Mouse (Mus musculus) heart, postnatal 0 days (tissue): ENCODE results near the gene Caskin2. TPM values are rescaled to one million over a fixed set of nuclear protein-coding genes. Genes with fewer than 3 reads are reported as not detected.

Experiments used
- ATAC-seq: fragments of 200-750 bp; cut with Nextera tagmentation; 2 replicates; pipeline ENCODE4 v1.8.0; 2017; ENCODE audit warnings: low read depth, moderate number of reproducible peaks, moderate library complexity; ENCODE audit not compliant: insufficient read depth
- DNase-seq: peaks from one replicate; pipeline ENCODE4 v3.0.0-alpha.2; 2016; ENCODE audit warnings: low spot score
- H3K27ac ChIP-seq: fragments of 300-500 bp; sonication (generic); 2 replicates; pipeline ENCODE4 v1.5.1; 2014; ENCODE audit warnings: low read depth, mild to moderate bottlenecking
- H3K27me3 ChIP-seq: fragments of 300-500 bp; sonication (generic); 2 replicates; pipeline ENCODE4 v1.6.1; 2014; ENCODE audit warnings: low read length, mixed read lengths; ENCODE audit not compliant: control insufficient read depth, insufficient read depth
- H3K36me3 ChIP-seq: fragments of 300-500 bp; sonication (generic); replicated peaks from 2 replicates; pipeline ENCODE4 v1.6.1; 2014; ENCODE audit warnings: low read length, mixed read lengths; ENCODE audit not compliant: control insufficient read depth, insufficient read depth
- H3K4me1 ChIP-seq: fragments of 300-500 bp; sonication (generic); 2 replicates; pipeline ENCODE4 v1.6.1; 2014; ENCODE audit warnings: antibody characterized with exemption; ENCODE audit not compliant: control insufficient read depth, insufficient read depth
- H3K4me2 ChIP-seq: fragments of 300-500 bp; sonication (generic); 2 replicates; pipeline ENCODE4 v1.6.1; 2014; ENCODE audit warnings: low read depth, mild to moderate bottlenecking, low read length, moderate library complexity
- H3K4me3 ChIP-seq: fragments of 300-500 bp; sonication (generic); 2 replicates; pipeline ENCODE4 v1.5.1; 2014; ENCODE audit warnings: low read depth, low read length
- H3K9ac ChIP-seq: fragments of 300-500 bp; sonication (generic); replicated peaks from 2 replicates; pipeline ENCODE4 v1.6.1; 2014; ENCODE audit warnings: low read depth, low read length, mixed read lengths
- H3K9me3 ChIP-seq: fragments of 300-500 bp; sonication (generic); replicated peaks from 2 replicates; pipeline ENCODE4 v1.6.1; 2016; ENCODE audit warnings: low read length; ENCODE audit not compliant: control insufficient read depth
- CTCF ChIP-seq: IDR thresholded peaks from 2 replicates; pipeline ENCODE4 v1.5.1; 2016; ENCODE audit warnings: antibody characterized with exemption, control low read depth, low read depth
- EP300 ChIP-seq: IDR thresholded peaks from 2 replicates; pipeline ENCODE4 v1.6.1; 2016; ENCODE audit warnings: antibody characterized with exemption, low read depth
- WGBS: fragments of 180-500 bp; shearing (Covaris S2); extraction: QIAGEN DNeasy Blood & Tissue Kit; methylation state at CpG from one replicate; pipeline ENCODE4 v1.1.7; 2014; 5-methylcytosine and 5-hydroxymethylcytosine counted together
- polyA plus RNA-seq: library from polyadenylated mRNA; unstranded; fragments of >200 nt; fragmentation: Nextera tagmentation; extraction: Ambion mirVana; gene quantifications from 2 replicates; pipeline ENCODE4 v1.2.1, GENCODE M21; 2015
- total RNA-seq: library from RNA; depleted of rRNA; stranded (reverse); fragments of >200 nt; gene quantifications from 2 replicates; pipeline ENCODE4 v1.2.3, GENCODE M21; 2014; ENCODE audit warnings: low replicate concordance

Caskin2 gene
- total and polyA plus RNA-seq, 2 experiments from 2014 or later = 14.2 to 62.1 TPM

DNA sequence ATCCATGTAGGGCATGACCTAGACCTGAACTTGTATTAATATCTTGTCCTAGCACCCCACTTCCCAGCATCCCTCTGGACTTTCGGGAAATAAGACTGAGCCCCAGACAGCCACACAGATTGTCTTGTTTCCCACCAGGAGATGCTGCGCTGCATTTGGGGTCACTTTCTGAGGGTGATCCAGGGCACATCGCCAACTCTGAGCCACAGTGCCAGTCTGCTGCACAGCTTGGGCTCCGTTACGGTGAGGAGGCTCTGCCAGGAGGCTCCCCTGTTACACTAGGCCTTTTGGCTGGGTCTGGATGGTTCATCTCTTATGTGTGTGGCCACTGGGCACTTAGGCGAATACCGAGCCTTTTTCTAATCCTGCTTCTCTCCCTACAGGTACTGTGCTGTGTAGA is 23.7 kb downstream of the Caskin2 start:
- no peak for DNase-seq
- Histone ChIP-seq H3K27me3 (no peaks in the 10 kb centered on the region), H3K36me3 (peaks cover 90% of the 10 kb centered on the region), H3K27ac (no peak overlapping the region), H3K9me3 (no peaks in the 10 kb centered on the region), H3K4me2 (no peak overlapping the region), H3K4me1 (no peaks in the 10 kb centered on the region), H3K9ac (no peak overlapping the region), H3K4me3 (no peak overlapping the region)
- TF ChIP-seq CTCF (no peak), EP300 (no peak)
- no peak for ATAC-seq
- WGBS = 93% methylated on average over 7 of the region's 7 CpGs

DNA sequence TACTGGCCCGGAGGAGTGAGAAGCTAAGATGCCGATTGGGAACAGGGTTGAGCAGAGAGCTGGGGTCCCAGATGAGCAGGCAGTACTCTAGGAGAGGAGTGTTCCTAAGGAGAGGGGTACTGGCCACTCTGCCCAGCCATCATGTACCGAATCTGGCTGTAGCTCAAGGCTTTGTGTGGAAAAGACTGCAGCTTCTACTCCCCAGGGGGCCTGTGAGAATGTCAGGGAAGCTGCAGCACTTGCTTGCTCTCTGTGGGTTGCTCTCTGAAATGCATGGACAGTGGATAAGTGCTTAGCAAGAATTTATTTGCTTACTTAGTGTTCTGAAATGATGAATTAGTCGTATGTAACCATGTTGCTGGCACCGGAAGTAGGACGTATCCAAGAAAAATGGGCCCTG is 27.0 kb downstream of the Caskin2 start:
- WGBS = 73% methylated on average over 6 of the region's 6 CpGs
- no peak overlapping the region for H3K4me3 ChIP-seq
- peaks cover 57% of the 10 kb centered on the region for H3K36me3 ChIP-seq
- H3K9ac ChIP-seq = no peak overlapping the region
- H3K27ac ChIP-seq = peak overlapping the region; percentile 13; the same call in 1 of the 2 replicates
- DNase-seq (no peak), ATAC-seq (no peak)
- no peaks in the 10 kb centered on the region for H3K9me3 ChIP-seq
- no peaks in the 10 kb centered on the region for H3K27me3 ChIP-seq
- no peak overlapping the region for H3K4me2 ChIP-seq
- no peak for TF ChIP-seq EP300
- no peak for TF ChIP-seq CTCF
- no peaks in the 10 kb centered on the region for H3K4me1 ChIP-seq

DNA sequence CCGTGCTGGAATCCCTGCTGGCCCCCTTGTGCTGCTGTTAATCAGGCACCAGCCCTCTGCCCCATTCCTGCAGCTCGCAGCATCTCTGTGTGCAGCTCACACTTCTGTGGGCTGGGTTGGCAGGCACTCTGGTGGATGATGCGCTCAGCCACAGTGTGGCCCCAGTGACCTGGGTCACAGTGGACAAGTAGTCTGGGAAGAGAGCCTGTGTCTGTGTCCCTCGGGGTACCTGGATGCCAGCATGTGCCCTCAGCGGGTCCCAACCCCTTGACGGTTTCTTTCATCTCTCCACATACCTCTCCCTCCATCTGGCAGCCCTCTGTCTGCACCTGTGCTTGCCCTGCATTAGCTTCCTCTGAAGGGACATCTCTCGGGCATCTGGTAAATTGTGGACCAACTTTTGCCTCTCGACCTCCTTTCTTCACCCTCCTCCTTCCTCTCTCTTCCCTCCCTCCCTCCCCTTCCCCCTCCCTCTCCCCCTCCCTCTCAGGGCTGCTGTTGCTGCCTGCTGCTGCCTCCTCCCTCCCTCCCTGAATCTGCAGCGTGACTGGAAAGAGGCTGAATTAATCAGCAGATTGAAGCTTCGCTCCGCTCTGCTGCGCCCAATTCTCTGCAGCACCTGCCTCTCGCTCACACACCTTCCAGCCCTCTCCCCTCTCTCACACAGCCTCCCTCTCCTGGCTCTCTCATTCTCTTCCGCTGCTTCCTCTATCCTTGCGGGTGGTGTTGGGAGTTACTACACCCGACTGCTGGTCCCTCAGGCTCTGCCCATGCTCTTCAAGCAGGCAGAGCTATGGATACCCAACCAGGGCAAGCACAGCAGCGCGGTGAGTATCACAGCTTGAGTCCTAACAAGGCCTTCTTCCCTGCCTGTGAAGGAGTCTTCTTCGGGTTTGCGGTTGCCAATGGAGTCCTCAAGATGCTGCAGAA is 33.0 kb downstream of the Caskin2 start:
- DNase-seq = no peak
- no peak overlapping the region for H3K4me2 ChIP-seq
- H3K27me3 ChIP-seq = no peaks in the 10 kb centered on the region

DNA sequence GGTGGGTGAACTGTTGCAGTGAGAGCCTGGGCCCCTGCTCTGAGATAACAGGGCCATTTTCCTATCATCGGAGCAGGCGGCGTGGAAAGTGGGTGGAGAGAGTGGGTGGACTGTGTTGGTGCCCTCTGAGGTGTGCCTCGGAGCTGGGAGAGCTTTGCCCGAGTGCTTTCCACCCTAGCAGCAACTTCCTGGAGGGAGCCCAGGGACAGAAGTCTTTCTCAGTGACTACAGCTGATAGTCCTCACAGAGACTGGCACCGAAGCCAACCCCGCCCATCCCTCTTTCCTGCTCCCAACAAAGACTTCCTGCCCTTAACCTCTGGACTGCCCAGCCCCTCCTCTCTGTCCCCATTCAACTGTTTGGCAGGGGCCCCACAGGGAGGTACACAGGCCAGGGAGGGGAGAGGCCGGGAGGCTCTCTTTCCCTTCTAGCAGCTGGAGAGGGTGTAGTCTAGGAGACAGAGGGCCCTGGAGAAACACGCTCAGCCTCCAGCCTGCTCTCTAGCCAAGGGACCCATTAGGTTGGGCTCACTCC is 34.3 kb downstream of the Caskin2 start:
- H3K4me1 ChIP-seq = peaks cover 45% of the 10 kb centered on the region
- no peak overlapping the region for H3K4me3 ChIP-seq
- H3K27me3 ChIP-seq = no peaks in the 10 kb centered on the region
- ATAC-seq (peak; percentile 93), DNase-seq (peak; percentile 94)
- H3K9me3 ChIP-seq = no peaks in the 10 kb centered on the region
- H3K9ac ChIP-seq = peak overlapping the region; percentile 38; the same call in 1 of the 2 replicates
- 0 out of 2 replicates have a peak, but pooled peaks cover 7% of the 10 kb centered on the region for H3K36me3 ChIP-seq
- peak overlapping the region; percentile 87 for H3K27ac ChIP-seq
- peak overlapping the region; percentile 29 for H3K4me2 ChIP-seq
- 4% methylated on average over 9 of the region's 9 CpGs for WGBS
- TF ChIP-seq EP300 (peak; percentile 49), CTCF (0 out of 2 replicates have a peak, but pooled peaks have one; percentile 1)

More for the DNA sequence above, 33.0 kb downstream of the Caskin2 start:
- H3K9ac ChIP-seq = 0 out of 2 replicates have a peak overlapping the region, but pooled peaks have one; percentile 17
- no peak for TF ChIP-seq CTCF
- TF ChIP-seq EP300 = no peak
- H3K9me3 ChIP-seq = no peaks in the 10 kb centered on the region
- no peak for ATAC-seq
- H3K4me3 ChIP-seq = no peak overlapping the region
- H3K4me1 ChIP-seq = peaks cover 42% of the 10 kb centered on the region
- 34% methylated on average over 20 of the region's 20 CpGs for WGBS
- H3K36me3 ChIP-seq = 0 out of 2 replicates have a peak, but pooled peaks cover 10% of the 10 kb centered on the region
- peak overlapping the region; percentile 87 for H3K27ac ChIP-seq

DNA sequence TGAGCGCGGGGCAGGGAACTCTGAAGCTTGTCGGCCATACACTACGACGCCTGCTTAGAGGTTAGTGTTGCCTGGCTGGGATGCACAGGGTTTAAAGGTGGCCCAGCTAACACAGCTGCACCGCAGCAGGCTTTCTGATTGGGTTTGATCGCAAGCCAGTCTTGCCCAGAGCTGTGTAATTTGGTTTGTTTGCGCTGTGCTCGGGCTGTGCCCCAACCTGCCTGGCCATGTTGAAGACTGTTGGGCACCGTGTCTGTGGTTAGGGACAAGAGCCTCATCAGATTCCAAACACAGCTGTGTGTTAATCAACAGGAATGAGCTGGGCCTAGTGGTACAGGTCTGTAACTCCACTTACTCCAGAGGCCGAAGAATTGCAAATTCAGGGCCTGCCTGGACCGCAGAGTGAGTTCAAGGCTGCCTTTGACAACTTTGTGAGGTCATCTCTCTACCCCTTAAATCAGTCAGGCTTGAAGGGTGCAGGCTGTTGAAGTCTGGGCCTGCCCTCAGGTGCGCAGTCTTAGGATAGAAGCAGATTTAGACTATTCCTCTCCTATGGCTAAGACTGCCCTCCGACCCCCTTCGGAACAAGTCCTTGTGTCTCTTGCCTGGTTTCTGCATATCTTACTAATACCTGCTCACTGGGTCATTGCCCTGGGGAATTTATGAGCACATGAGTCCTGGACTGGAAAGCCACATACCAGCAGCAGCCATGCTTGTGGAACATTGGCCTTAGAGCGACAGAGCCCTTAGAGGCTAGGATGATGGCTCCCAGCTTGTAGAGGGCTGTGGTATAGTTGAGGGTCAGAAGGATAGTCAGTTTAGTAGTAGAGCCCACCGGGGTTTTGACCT is 35.7 kb downstream of the Caskin2 start:
- H3K4me1 ChIP-seq = peaks cover 45% of the 10 kb centered on the region
- H3K9me3 ChIP-seq = no peaks in the 10 kb centered on the region
- peaks cover 15% of the 10 kb centered on the region; the same call in 1 of the 2 replicates for H3K36me3 ChIP-seq
- peak overlapping the region; percentile 9; the same call in 1 of the 2 replicates for H3K27ac ChIP-seq
- no peak overlapping the region for H3K4me2 ChIP-seq
- H3K27me3 ChIP-seq = no peaks in the 10 kb centered on the region
- DNase-seq (no peak), ATAC-seq (no peak)
- 89% methylated on average over 17 of the region's 17 CpGs for WGBS
- no peak overlapping the region for H3K9ac ChIP-seq
- TF ChIP-seq CTCF (no peak), EP300 (no peak)
- H3K4me3 ChIP-seq = no peak overlapping the region
